Mouse (Mus musculus) ES-Bruce4 (cell line): Measurements from ENCODE around the gene Asap3. TPM values are rescaled to one million over a fixed set of nuclear protein-coding genes. Genes with fewer than 3 reads are reported as not detected.

Experiments
- H3K27ac ChIP-seq: 2 replicates; pipeline ENCODE4 v1.5.1; 2012; ENCODE audit warnings: low read length, inconsistent platforms; ENCODE audit not compliant: insufficient read depth
- H3K27me3 ChIP-seq: 2 replicates; pipeline ENCODE4 v1.6.1; 2012; ENCODE audit warnings: mild to moderate bottlenecking, low read length, inconsistent platforms; ENCODE audit not compliant: control insufficient read depth, poor library complexity, insufficient read depth, severe bottlenecking
- H3K36me3 ChIP-seq: 2 replicates; pipeline ENCODE4 v1.6.1; 2012; ENCODE audit warnings: inconsistent platforms, mild to moderate bottlenecking, low read length, moderate library complexity; ENCODE audit not compliant: control insufficient read depth, poor library complexity, insufficient read depth, severe bottlenecking
- H3K4me1 ChIP-seq: one replicate; pipeline ENCODE4 v1.8.1; 2011; ENCODE audit warnings: low read length; ENCODE audit not compliant: control insufficient read depth, insufficient read depth
- H3K4me3 ChIP-seq: 2 replicates; pipeline ENCODE4 v1.5.1; 2011; ENCODE audit warnings: low read depth, mild to moderate bottlenecking, low read length
- H3K9ac ChIP-seq: 2 replicates; pipeline ENCODE4 v1.6.1; 2012; ENCODE audit warnings: low read depth, mild to moderate bottlenecking, inconsistent platforms; ENCODE audit not compliant: poor library complexity, severe bottlenecking
- H3K9me3 ChIP-seq: replicated peaks from 2 replicates; pipeline ENCODE4 v1.6.1; 2012; ENCODE audit warnings: mild to moderate bottlenecking, low read length, inconsistent platforms; ENCODE audit not compliant: control insufficient read depth, poor library complexity, insufficient read depth, severe bottlenecking
- CTCF ChIP-seq: IDR thresholded peaks from one replicate; pipeline ENCODE4 v1.8.1; 2011; ENCODE audit warnings: low read depth, low read length
- EP300 ChIP-seq: IDR thresholded peaks from 2 replicates; pipeline ENCODE4 v1.6.1; 2011; ENCODE audit warnings: low read depth, low read length; ENCODE audit not compliant: insufficient read depth
- POLR2A ChIP-seq: IDR thresholded peaks from one replicate; pipeline ENCODE4 v1.8.1; 2011; ENCODE audit warnings: low read length; ENCODE audit not compliant: insufficient read depth
- polyA plus RNA-seq: library from polyadenylated mRNA; stranded (reverse); fragments of >200 nt; gene quantifications from 2 replicates; pipeline ENCODE4 v1.2.4, GENCODE M21; 2011; ENCODE audit warnings: low read depth; ENCODE audit not compliant: missing spikeins, insufficient read depth, insufficient read length

The Asap3 gene
- polyA plus RNA-seq, 1 experiment: 7.2 TPM

- Histone ChIP-seq H3K9ac (no peak overlapping the region), H3K9me3 (no peaks in the 10 kb centered on the region), H3K4me3 (no peak overlapping the region), H3K27me3 (no peaks in the 10 kb centered on the region), H3K4me1 (peaks cover 9% of the 10 kb centered on the region), H3K27ac (no peak overlapping the region), H3K36me3 (no peaks in the 10 kb centered on the region)
- no peak for TF ChIP-seq EP300
These were observed 36.6 kb downstream of the Asap3 start for GRCm38 (mm10) chr4:136242728-136243127.

- no peak overlapping the region for H3K4me3 ChIP-seq
- H3K4me1 ChIP-seq: peaks cover 7% of the 10 kb centered on the region
- H3K36me3 ChIP-seq: no peaks in the 10 kb centered on the region
- H3K9me3 ChIP-seq: no peaks in the 10 kb centered on the region
- no peak overlapping the region for H3K27ac ChIP-seq
- H3K9ac ChIP-seq: no peak overlapping the region
- no peak for TF ChIP-seq EP300
- peak; percentile 3 for TF ChIP-seq CTCF
- TF ChIP-seq POLR2A: no peak
- H3K27me3 ChIP-seq: no peaks in the 10 kb centered on the region
These were observed 38.0 kb downstream of the Asap3 start for GRCm38 (mm10) chr4:136244208-136244607.

- Histone ChIP-seq H3K27me3 (no peaks in the 10 kb centered on the region), H3K4me3 (no peak overlapping the region), H3K4me1 (peaks cover 7% of the 10 kb centered on the region), H3K9me3 (no peaks in the 10 kb centered on the region), H3K9ac (0 out of 2 replicates have a peak overlapping the region, but pooled peaks have one; percentile 13), H3K27ac (peak overlapping the region; percentile 92), H3K36me3 (no peaks in the 10 kb centered on the region)
- TF ChIP-seq EP300 (no peak), CTCF (no peak), POLR2A (no peak)
These were observed 39.5 kb downstream of the Asap3 start for GRCm38 (mm10) chr4:136245681-136246080.

DNA sequence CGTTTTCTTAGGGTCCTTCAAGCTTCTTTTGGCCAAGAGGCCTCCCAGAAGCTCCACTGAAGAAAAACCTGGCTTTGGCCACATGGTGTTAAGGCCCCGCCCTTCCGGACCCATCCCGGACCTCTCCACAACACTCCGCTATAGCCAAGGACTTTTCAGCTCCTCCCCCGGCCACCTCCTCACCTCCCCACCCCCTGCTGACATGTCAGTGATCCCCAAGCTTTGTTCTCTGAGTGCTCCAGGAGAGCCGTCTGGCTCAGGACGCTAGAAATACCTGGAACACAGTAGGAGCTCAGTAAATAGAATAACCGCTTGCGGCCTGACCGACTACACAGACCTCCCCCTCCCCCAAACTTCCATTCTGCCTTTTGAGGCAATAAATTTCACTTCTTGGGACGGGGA is 40.4 kb downstream of the Asap3 start:
- H3K9ac ChIP-seq: no peak overlapping the region
- no peaks in the 10 kb centered on the region for H3K36me3 ChIP-seq
- H3K27ac ChIP-seq: peak overlapping the region; percentile 92
- no peaks in the 10 kb centered on the region for H3K9me3 ChIP-seq
- H3K27me3 ChIP-seq: no peaks in the 10 kb centered on the region
- H3K4me1 ChIP-seq: peaks cover 7% of the 10 kb centered on the region
- H3K4me3 ChIP-seq: no peak overlapping the region; the same call in 1 of the 2 replicates
- no peak for TF ChIP-seq CTCF
- peak; percentile 95 for TF ChIP-seq EP300

GRCm38 (mm10) chr4:136247386-136247728 is 41.2 kb downstream of the Asap3 start:
- Histone ChIP-seq H3K9me3 (no peaks in the 10 kb centered on the region), H3K36me3 (no peaks in the 10 kb centered on the region), H3K9ac (peak overlapping the region; percentile 71), H3K27me3 (no peaks in the 10 kb centered on the region), H3K27ac (peak overlapping the region; percentile 83), H3K4me1 (peaks cover 7% of the 10 kb centered on the region), H3K4me3 (peak overlapping the region; percentile 81)
- TF ChIP-seq EP300 (no peak), POLR2A (no peak), CTCF (no peak)

DNA sequence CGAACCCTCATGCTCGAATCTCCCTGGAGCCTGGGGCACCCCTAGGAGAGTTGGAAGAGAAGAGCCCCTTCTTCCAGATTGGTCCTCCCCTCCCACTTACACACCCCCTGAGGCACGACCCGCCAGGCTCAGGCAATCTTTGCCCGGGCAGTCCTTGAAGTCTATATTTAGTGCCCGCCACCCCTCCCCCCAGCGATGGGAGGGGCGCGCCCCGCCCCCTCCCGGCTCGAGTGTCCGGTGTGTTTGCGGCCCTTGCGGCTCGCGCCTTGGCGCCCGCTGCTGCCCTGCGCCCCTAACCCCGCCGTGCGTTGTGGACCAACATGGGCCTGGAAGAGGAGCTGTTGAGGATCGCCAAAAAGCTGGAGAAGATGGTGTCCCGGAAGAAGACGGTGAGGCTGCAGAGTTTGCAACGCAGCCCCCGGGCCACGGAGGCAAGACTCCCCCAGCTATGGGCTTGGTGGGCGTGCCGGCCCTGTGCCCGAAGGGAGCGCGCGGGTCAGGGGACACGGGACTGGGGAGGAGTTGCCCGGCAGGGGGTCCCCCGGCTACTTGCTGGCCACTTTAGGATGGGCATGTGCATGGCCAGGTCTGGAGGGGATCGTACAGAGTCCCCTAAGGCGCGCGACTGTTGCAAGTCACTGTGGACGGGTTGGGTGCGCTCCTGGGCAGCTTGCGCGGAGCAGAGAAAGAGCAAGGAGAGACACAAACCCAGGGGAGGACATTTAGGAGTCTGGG is 41.7 kb downstream of the Asap3 start, which contains the start of gene Tcea3:
Gene Tcea3, plus strand, starts transcription at position 1 of the 735 bp plus-strand sequence.
- Histone ChIP-seq H3K4me1 (peaks cover 6% of the 10 kb centered on the region), H3K9ac (peak within 1 kb of the TSS; percentile 71), H3K27me3 (no peaks in the 10 kb centered on the region), H3K27ac (peak within 1 kb of the TSS; percentile 83), H3K9me3 (no peaks in the 10 kb centered on the region), H3K4me3 (peak within 1 kb of the TSS; percentile 81), H3K36me3 (no peaks in the 10 kb centered on the region)
- TF ChIP-seq CTCF (no peak), POLR2A (no peak), EP300 (peak; percentile 82)
